Mouse (Mus musculus) ES-E14 (cell line): ENCODE data around the gene Abcg8.

Experiments
- CHD2 ChIP-seq: IDR thresholded peaks from 2 replicates; pipeline ENCODE4 v1.6.1; 2014; ENCODE audit warnings: mild to moderate bottlenecking, low read depth, low read length, inconsistent platforms
- HCFC1 ChIP-seq: IDR thresholded peaks from 2 replicates; pipeline ENCODE4 v1.6.1; 2012; ENCODE audit warnings: low read length, inconsistent platforms, borderline replicate concordance; ENCODE audit not compliant: insufficient read depth
- MAFK ChIP-seq: IDR thresholded peaks from 2 replicates; pipeline ENCODE4 v1.6.1; 2014; ENCODE audit warnings: mild to moderate bottlenecking, low read depth, low read length, inconsistent platforms; ENCODE audit not compliant: insufficient read depth
- ZC3H11A ChIP-seq: IDR thresholded peaks from 2 replicates; pipeline ENCODE4 v1.6.1; 2012; ENCODE audit warnings: low read depth, mild to moderate bottlenecking, inconsistent platforms, low read length, borderline replicate concordance
- ZNF384 ChIP-seq: IDR thresholded peaks from 2 replicates; pipeline ENCODE4 v1.6.1; 2012; ENCODE audit warnings: low read depth, low read length, inconsistent platforms

DNA sequence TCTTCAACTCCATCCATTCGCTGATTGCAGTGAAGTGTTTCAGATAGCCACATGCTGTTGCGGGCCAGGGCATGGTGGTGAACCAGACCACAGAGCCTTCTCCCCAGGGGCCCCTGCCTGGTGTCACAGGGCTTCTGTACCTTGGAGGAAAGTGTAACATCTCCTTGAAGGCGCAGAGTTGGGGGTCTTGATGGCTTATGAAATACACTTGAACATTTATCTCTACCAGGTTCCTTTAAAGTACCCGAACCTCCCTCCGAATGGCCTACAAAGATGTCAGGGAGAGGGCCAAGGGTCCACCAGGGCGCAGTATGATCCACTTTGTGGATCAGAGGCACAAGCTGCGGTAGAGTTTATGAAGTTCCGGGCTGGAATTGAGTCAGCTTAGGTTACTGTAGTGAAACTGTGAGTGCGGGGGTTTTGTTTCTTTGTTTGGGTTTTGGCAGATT, 49.2 kb upstream of the Abcg8 start:
- TF ChIP-seq MAFK (no peak), ZNF384 (no peak), HCFC1 (no peak), CHD2 (no peak), ZC3H11A (no peak)
